Mouse (Mus musculus): ENCODE data around the gene Casp7.
"Not testable (repeated sequence)": the region's sequence is repeated elsewhere in the genome, so short reads cannot be mapped to it uniquely, and the experiment has no call there.

Casp7 gene

GRCm38 (mm10) chr19:56396669-56397621 lies at the start of gene Casp7:
Gene Casp7 (plus strand): TSS chr19:56397129.
- peak; percentile 50 for DNase-seq

DNA sequence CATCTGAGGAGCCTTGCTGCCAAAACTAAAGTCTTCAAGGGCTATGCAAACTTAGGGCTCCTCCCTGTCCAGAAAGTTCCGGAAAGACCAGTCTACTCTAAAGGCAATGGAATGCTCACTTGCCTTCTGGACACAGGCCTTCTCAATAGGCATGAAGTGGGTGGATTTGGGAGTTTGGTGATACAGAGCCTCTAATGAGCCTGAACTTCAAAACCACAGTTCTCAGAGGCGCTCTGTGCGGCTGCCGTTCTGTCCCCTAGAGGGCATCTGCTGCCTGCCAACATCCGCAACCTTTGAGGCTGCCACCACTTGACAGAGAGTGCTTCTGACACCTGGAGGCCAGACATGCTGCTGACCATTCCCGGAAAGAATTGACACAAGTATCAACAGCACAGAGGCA lies 47.6 kb upstream of the Casp7 start:
- DNase-seq = no peak

DNA sequence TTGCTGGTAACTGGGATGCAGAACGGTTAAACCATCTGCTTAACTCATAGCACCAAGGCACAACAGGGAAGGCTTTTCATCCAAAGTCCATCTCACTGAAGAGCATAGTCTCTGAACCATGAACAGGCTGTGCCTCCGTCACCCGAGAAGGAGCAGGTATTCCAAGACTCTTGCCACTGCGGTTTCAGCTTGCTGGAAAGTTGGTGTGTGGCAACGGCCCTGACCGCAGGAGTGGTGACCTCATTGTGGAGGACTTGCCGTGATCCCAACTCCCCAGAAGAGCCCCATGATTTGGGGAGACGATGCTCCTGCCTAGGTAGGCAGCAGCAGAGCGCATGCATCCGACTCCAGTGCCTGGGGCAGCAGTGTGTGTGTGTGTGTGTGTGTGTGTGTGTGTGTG lies 43.2 kb upstream of the Casp7 start:
- DNase-seq = no peak

- DNase-seq = no peak
These were observed 41.7 kb upstream of the Casp7 start for GRCm38 (mm10) chr19:56355201-56355600.

DNA sequence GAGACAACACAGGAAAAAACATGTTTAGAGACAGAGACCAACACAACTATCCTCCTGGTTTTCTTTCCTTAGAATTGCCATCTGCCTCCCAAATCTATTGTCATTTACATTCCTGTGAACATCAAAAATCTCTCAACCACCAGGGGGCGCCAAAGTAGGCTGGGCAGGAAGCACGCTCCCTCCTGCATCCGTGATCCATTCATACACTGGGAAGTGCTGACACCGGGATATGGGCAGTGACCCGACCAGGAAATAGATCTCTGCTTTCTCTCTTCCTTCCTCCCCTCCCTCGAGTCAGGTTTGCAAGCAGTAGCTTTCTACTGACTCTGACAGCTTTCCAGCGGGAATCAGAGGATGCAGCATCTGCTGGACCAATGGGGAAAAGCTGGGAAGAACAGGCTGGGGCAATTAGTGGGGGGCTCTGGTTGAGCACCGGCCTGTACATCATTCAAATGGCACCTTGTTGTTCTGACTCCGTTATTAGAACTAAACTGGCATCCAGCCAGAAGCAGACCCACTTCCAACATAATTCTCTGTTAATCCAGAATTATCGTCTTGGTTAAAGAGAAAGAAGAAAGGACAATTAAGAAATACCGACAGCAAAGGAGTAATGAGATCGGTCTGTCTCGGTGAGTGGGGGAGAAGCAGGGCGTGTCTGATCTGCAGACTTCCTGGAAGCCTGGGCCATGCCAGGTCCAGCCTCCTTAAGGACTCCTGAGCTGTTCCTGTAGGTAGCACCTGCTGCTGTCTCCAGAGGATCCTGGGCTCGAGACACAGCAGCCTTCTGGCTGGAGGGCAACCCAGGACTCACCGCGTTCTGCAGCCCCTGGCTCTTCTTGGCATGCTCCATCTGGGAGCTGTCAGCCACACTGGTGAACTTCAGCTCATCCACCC lies 40.2 kb upstream of the Casp7 start:
- DNase-seq = peak; percentile 43

GRCm38 (mm10) chr19:56357374-56357708 lies 39.6 kb upstream of the Casp7 start:
- not testable (repeated sequence) for DNase-seq

- DNase-seq = no peak
These were observed 38.0 kb upstream of the Casp7 start for GRCm38 (mm10) chr19:56358890-56359289.

- DNase-seq = no peak
These were observed 33.0 kb upstream of the Casp7 start for GRCm38 (mm10) chr19:56363721-56364460.

DNA sequence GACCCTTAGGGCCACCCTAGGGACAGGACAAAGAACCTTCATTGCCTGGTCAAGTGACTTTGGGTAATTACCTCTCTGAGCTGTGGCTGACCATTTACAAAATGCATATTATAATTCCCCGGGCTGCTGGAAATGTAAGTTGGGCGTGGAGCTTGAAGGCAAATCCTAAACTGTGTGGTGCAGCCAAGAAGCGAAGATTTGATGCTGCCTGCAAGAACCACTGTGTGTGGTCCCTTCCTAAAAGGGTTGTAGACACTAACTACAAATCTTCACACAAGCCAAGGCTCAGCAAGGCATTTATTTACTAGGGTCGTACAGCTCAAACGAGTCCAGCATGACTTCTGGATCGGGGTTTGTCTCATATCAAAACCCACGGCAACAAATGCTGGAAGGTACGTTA lies 32.4 kb upstream of the Casp7 start:
- DNase-seq = no peak

- no peak for DNase-seq
These were observed 30.8 kb upstream of the Casp7 start for GRCm38 (mm10) chr19:56366168-56366567.

- no peak for DNase-seq
These were observed 30.3 kb upstream of the Casp7 start for GRCm38 (mm10) chr19:56366625-56367024.

- DNase-seq = no peak
These were observed 29.2 kb upstream of the Casp7 start for GRCm38 (mm10) chr19:56367778-56368177.

DNA sequence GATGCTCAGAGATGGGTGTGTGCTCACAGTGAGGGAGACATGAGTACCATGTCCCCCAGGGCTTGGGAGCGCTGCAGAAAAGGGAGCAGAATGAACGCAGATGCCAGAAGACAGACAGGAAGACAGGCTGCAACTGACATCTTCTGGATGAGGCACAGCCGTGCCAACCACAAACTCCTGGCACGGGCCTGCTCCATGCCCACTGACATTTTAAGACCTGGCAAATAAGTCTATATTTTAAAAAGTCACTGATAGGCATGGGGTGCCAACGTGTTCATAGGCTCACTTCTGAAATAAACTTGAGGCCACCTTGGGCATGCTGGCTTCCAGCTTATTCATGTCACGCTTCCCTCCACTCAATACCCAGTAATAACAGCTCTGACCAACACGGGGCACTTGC lies 28.0 kb upstream of the Casp7 start:
- DNase-seq = no peak

DNA sequence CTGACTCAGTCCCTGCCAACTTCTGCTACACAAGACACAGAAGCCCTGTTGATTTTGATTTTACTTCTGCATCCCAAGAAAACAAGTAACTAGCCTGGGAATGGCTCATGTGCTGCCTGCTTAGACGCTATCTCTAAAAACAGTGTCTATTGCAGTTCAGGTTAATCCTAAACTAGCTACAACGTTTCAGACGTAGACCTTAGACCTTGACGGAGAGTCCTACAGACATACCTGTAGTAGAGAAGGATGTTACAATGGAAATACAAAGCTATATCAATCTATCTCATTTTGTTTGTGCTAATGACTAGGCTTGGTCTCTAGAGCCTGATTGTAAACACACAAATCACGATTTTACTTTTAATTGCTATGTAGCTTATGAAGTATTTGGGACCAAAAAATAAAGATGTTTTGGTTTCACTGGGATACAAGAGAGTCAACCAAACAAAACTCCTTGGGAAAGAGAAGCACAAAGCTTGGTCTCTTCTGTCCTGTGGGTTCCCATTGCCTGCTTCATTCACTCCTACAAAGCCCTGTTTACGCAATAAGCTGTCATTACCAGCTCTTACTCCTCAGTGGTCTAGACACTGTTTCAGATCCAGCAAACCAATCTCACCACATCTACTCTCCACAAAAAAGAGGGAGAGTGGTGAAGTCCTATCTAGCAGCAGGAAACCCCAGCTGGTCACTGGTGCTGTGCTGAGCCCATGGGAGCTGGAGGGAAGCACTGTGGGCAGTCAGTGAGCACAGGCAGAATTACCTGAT lies 26.4 kb upstream of the Casp7 start:
- no peak for DNase-seq

GRCm38 (mm10) chr19:56372226-56372625 lies 24.7 kb upstream of the Casp7 start:
- DNase-seq = no peak

DNA sequence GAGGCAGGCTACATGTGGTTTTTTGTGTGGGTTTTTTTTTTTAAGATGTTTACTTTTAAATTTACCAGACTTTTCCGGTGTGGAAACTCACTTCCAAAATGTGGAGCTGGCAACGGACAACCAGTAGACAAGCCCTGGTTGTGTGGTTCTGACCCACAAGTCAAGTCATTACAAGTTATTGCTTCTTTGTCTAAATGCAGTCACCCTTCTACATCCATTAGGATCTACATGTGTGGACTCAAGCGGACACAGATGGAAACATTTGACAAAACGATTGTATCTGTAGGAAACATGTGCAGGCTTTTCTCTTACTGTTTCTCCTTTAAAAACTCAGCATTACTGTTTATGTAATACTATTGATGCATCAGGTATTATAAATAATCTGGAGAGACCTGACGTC lies 23.7 kb upstream of the Casp7 start:
- DNase-seq = no peak

DNA sequence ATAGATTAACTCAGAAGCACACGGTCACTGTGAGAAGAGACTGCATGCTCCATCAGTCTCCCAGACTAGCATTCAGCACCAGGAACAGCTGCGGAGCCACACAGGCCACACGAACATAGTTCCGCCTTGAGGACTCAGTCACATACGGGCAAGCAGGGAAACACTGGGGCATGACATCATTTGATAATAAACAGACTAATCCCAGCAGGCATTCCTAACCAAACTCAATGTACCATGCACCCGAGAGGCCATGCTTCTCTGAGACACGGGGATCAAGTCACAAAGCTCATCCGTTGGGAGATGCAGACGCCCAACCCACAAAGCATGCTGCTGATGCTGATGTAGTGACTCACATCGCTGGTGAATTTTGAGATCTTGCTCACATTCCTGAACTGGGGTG lies 22.9 kb upstream of the Casp7 start:
- DNase-seq = no peak

GRCm38 (mm10) chr19:56378007-56378406 lies 18.9 kb upstream of the Casp7 start:
- no peak for DNase-seq

GRCm38 (mm10) chr19:56378554-56379172 lies 18.3 kb upstream of the Casp7 start:
- no peak for DNase-seq

GRCm38 (mm10) chr19:56380341-56380740 lies 16.6 kb upstream of the Casp7 start:
- DNase-seq = no peak

DNA sequence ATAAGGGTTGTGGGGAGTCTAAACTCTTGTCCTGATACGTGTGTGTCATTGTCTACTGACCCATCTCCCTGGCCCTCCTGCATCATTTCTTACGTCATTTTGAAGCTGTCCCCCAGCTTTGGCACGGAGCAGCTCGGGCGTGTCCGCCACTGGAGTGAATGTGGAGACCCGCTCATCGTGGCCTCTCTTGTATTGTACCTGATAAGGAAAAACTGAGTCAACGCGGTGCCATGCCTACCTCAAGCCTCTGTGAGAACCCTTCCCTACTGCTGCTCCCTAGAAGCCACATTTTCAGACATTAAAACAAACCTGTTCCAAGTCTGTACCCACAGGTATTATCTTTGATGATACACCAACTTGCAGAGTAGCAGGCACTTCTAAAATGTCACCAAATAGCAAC lies 15.5 kb upstream of the Casp7 start:
- DNase-seq = no peak

- DNase-seq = no peak
These were observed 11.4 kb upstream of the Casp7 start for GRCm38 (mm10) chr19:56385546-56385945.

All from kidney, adult 11 months (tissue).